Mouse (Mus musculus) megakaryocyte, embryonic 14.5 days (primary cell): ENCODE results near the gene Slamf9.

Experiments
- FLI1 ChIP-seq: IDR thresholded peaks from 2 replicates; pipeline ENCODE4 v1.6.1; 2012; ENCODE audit warnings: low read length, inconsistent platforms, mixed read lengths
- GATA1 ChIP-seq: IDR thresholded peaks from 3 replicates; pipeline ENCODE4 v1.6.1; 2012; ENCODE audit warnings: mixed read lengths, low read length, inconsistent platforms, borderline replicate concordance

DNA sequence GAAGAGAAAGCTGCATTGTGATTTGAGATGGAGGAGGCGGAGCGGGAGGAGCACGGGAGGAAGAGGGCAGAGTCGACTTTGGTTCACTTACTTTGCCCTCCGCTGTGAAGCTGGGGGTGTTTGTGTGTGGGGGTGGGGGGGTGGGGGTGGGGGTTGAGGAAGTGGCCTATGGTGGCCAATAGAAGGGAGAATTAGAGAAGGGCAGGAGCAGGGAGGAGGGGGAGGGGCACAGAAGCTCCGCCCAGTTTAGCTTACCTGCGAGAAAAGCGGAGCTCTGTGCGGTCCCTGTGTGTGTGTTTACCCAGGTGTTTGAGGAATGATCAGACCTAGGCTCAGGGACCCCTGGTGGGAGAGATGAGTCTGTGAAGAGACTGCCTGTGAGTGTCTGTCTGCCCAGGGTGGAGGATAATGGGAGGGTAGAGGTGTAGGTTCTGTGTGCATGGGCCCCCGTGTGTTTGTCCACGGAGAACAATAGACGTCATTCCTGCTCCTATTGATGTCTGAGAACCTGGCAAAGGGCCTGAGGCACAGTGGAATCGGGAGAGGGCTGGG is 35.3 kb downstream of the Slamf9 start:
- TF ChIP-seq GATA1 (no peak), FLI1 (no peak)
